Mouse (Mus musculus) liver, embryonic 12.5 days (tissue): ENCODE data around the gene Srgap2. TPM values are rescaled to one million over a fixed set of nuclear protein-coding genes. Genes with fewer than 3 reads are reported as not detected.

Experiments
- ATAC-seq: fragments of 200-750 bp; cut with Nextera tagmentation; 2 replicates; pipeline ENCODE4 v1.8.0; 2017; ENCODE audit warnings: moderate number of reproducible peaks, mild to moderate bottlenecking, moderate library complexity
- H3K27ac ChIP-seq: fragments of 300-500 bp; sonication (generic); 2 replicates; pipeline ENCODE4 v1.5.1; 2016; ENCODE audit warnings: mild to moderate bottlenecking
- H3K27me3 ChIP-seq: fragments of 300-500 bp; sonication (generic); replicated peaks from 2 replicates; pipeline ENCODE4 v1.6.1; 2016; ENCODE audit warnings: mild to moderate bottlenecking, moderate library complexity
- H3K36me3 ChIP-seq: fragments of 300-500 bp; sonication (generic); 2 replicates; pipeline ENCODE4 v1.6.1; 2016; ENCODE audit warnings: mild to moderate bottlenecking, moderate library complexity
- H3K4me1 ChIP-seq: fragments of 300-500 bp; sonication (generic); 2 replicates; pipeline ENCODE4 v1.6.1; 2016
- H3K4me2 ChIP-seq: fragments of 300-500 bp; sonication (generic); 2 replicates; pipeline ENCODE4 v1.6.1; 2016; ENCODE audit warnings: mild to moderate bottlenecking, moderate library complexity
- H3K4me3 ChIP-seq: fragments of 300-500 bp; sonication (generic); 2 replicates; pipeline ENCODE4 v1.5.1; 2016; ENCODE audit warnings: mild to moderate bottlenecking, moderate library complexity
- H3K9ac ChIP-seq: fragments of 300-500 bp; sonication (generic); 2 replicates; pipeline ENCODE4 v1.6.1; 2016; ENCODE audit warnings: mild to moderate bottlenecking, moderate library complexity
- H3K9me3 ChIP-seq: fragments of 300-500 bp; sonication (generic); replicated peaks from 2 replicates; pipeline ENCODE4 v1.6.1; 2016; ENCODE audit warnings: mild to moderate bottlenecking, moderate library complexity
- WGBS: fragments of 180-500 bp; shearing (Covaris S2); methylation state at CpG from one replicate; pipeline ENCODE4 v1.1.7; 2016; ENCODE audit not compliant: insufficient replicate concordance; 5-methylcytosine and 5-hydroxymethylcytosine counted together
- polyA plus RNA-seq: library from polyadenylated mRNA; unstranded; fragments of >200 nt; fragmentation: Nextera tagmentation; extraction: Ambion mirVana; gene quantifications from 2 replicates; pipeline ENCODE4 v1.2.1, GENCODE M21; 2016

The Srgap2 gene
- polyA plus RNA-seq, 1 experiment from 2014 or later, result 5.8 TPM

GRCm38 (mm10) chr1:131310237-131310818 lies 216.8 kb downstream of the Srgap2 start:
- Histone ChIP-seq H3K4me3 (no peak overlapping the region), H3K27me3 (no peaks in the 10 kb centered on the region), H3K9me3 (no peaks in the 10 kb centered on the region), H3K36me3 (peaks cover 30% of the 10 kb centered on the region), H3K9ac (no peak overlapping the region), H3K4me2 (no peak overlapping the region), H3K27ac (no peak overlapping the region), H3K4me1 (no peaks in the 10 kb centered on the region)
- WGBS, result 78% methylated on average over 5 of the region's 5 CpGs
- no peak for ATAC-seq

DNA sequence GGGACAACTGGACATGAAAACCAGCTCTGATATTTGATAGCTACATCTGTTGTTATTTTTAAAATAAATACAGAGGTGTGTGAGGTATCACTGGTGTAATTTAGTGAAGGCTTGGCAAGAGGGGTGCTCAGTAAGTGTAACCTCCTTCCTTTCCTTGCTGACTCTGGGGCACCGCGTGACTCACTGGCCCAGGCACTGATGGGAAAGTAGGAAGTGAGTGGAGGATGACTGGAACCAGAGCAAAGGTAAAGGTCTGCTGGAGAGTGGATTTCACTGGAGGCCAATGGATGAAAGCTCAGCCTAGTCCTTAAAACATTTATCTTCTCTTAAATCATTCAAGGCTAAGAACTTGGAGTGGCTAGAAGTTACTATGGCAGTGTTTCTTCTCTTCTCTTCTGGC lies 226.4 kb downstream of the Srgap2 start:
- Histone ChIP-seq H3K27me3 (no peaks in the 10 kb centered on the region), H3K27ac (no peak overlapping the region), H3K36me3 (peaks cover 40% of the 10 kb centered on the region), H3K4me2 (no peak overlapping the region), H3K4me1 (no peaks in the 10 kb centered on the region), H3K9me3 (no peaks in the 10 kb centered on the region), H3K9ac (no peak overlapping the region), H3K4me3 (no peak overlapping the region)
- WGBS, result 81% methylated on average over 2 of the region's 2 CpGs
- ATAC-seq, result no peak

DNA sequence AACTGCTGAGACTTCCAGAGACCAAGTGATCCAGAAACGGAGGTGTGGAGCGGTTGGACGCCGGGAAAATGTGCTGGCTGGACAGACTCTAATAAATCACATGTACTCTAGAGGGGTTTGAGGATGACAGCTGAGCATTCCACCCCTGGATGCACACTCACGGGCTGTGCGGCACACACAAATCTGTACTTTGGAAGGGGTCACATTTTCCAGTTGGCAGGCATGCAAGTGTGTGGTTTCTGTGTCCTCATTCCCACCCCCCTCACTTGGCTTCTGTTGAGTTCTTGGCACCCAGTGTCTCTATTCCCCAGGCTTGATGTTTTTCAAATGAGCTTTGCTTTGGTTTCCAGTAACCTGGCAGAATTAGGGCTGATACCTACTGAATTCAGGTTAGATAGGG lies 227.4 kb downstream of the Srgap2 start:
- Histone ChIP-seq H3K4me1 (no peaks in the 10 kb centered on the region), H3K4me2 (no peak overlapping the region), H3K4me3 (no peak overlapping the region), H3K27ac (no peak overlapping the region), H3K27me3 (no peaks in the 10 kb centered on the region), H3K9ac (no peak overlapping the region), H3K36me3 (peaks cover 47% of the 10 kb centered on the region), H3K9me3 (no peaks in the 10 kb centered on the region)
- no peak for ATAC-seq
- 78% methylated on average over 6 of the region's 6 CpGs for whole genome bisulfite sequencing

- peaks cover 51% of the 10 kb centered on the region for H3K36me3 ChIP-seq
- no peaks in the 10 kb centered on the region for H3K4me1 ChIP-seq
- no peak overlapping the region for H3K4me2 ChIP-seq
- no peak overlapping the region for H3K27ac ChIP-seq
- no peak for ATAC-seq
- H3K4me3 ChIP-seq, result no peak overlapping the region
- no peaks in the 10 kb centered on the region for H3K9me3 ChIP-seq
- 64% methylated on average over 3 of the region's 3 CpGs for WGBS
- no peaks in the 10 kb centered on the region for H3K27me3 ChIP-seq
- H3K9ac ChIP-seq, result no peak overlapping the region
These were observed 227.9 kb downstream of the Srgap2 start for GRCm38 (mm10) chr1:131299240-131299639.

DNA sequence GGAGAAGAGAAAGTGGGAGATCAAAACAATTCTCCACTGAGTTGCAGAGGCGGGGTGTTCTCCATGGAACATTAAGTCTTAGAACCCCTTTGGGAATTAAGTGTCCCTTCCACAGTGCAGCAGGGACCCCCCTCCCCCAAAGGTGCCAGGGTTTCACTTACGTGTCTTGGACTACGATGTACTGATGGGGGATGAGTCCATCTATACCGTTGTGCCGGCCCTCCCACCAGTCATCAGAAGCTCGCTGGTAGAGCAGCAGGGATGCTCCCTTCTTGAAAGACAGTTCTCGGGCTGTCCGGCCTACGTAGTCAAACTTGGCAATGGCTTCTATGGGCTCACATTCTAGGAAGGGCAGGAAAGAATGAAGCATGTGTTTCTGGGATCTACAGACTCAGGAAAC lies 229.0 kb downstream of the Srgap2 start:
- no peaks in the 10 kb centered on the region for H3K4me1 ChIP-seq
- no peaks in the 10 kb centered on the region for H3K27me3 ChIP-seq
- H3K9me3 ChIP-seq, result no peaks in the 10 kb centered on the region
- 87% methylated on average over 9 of the region's 9 CpGs for WGBS
- peaks cover 56% of the 10 kb centered on the region for H3K36me3 ChIP-seq
- H3K4me3 ChIP-seq, result no peak overlapping the region
- H3K27ac ChIP-seq, result no peak overlapping the region
- no peak overlapping the region for H3K9ac ChIP-seq
- H3K4me2 ChIP-seq, result no peak overlapping the region
- ATAC-seq, result no peak

DNA sequence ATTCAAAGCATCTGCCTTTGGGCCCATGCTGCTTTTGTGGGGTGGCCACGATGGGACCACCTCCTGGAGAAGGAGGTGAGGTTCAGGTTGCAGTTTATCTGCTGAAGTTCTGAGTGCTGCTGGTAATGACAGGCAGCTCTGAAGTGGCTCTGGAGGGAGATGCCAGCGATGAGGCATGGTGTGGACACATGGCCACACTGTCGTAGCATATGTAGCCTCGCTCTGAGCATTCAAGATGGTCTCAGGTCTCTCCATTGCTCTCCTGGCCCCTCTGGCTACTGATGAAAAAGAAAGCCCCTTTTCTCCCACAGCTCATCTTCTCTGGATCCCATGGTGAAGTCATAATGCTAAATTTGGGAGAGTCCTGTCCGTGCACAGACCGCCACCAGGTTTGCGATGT lies 230.4 kb downstream of the Srgap2 start:
- H3K9ac ChIP-seq, result no peak overlapping the region
- no peak overlapping the region for H3K4me2 ChIP-seq
- no peak for ATAC-seq
- no peak overlapping the region for H3K27ac ChIP-seq
- H3K9me3 ChIP-seq, result no peaks in the 10 kb centered on the region
- no peaks in the 10 kb centered on the region for H3K4me1 ChIP-seq
- 88% methylated on average over 7 of the region's 7 CpGs for WGBS
- peaks cover 69% of the 10 kb centered on the region for H3K36me3 ChIP-seq
- H3K27me3 ChIP-seq, result no peaks in the 10 kb centered on the region
- no peak overlapping the region for H3K4me3 ChIP-seq

GRCm38 (mm10) chr1:131295200-131295599 lies 232.0 kb downstream of the Srgap2 start:
- Histone ChIP-seq H3K27ac (no peak overlapping the region), H3K27me3 (no peaks in the 10 kb centered on the region), H3K9me3 (no peaks in the 10 kb centered on the region), H3K36me3 (peaks cover 68% of the 10 kb centered on the region), H3K4me1 (no peaks in the 10 kb centered on the region), H3K4me2 (no peak overlapping the region), H3K9ac (no peak overlapping the region), H3K4me3 (no peak overlapping the region)
- WGBS, result 82% methylated on average over 8 of the region's 8 CpGs
- ATAC-seq, result no peak

DNA sequence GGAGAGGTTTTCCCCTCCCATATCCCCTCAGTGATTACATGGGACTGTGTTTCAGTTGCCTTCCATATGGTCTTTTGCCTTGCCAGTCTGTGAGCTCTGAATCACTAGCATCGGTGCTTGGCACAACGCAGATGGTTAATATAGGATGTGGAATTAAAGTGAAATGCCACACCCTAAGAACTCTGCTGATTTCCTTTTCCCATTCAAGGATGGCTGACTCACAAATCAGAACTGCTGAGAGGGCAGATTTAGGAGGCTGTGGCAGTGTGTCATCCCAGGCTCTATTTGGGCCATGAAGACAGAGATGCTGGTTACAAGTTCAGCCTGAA lies 233.3 kb downstream of the Srgap2 start:
- no peak overlapping the region for H3K9ac ChIP-seq
- H3K27ac ChIP-seq, result no peak overlapping the region
- no peak overlapping the region for H3K4me3 ChIP-seq
- H3K27me3 ChIP-seq, result no peaks in the 10 kb centered on the region
- H3K4me1 ChIP-seq, result no peaks in the 10 kb centered on the region
- no peaks in the 10 kb centered on the region for H3K9me3 ChIP-seq
- H3K4me2 ChIP-seq, result no peak overlapping the region
- WGBS, result 86% methylated on average over 2 of the region's 2 CpGs
- H3K36me3 ChIP-seq, result peaks cover 62% of the 10 kb centered on the region
- no peak for ATAC-seq

- Histone ChIP-seq H3K4me3 (no peak overlapping the region), H3K4me1 (no peaks in the 10 kb centered on the region), H3K9me3 (no peaks in the 10 kb centered on the region), H3K9ac (no peak overlapping the region), H3K36me3 (peaks cover 61% of the 10 kb centered on the region), H3K27me3 (no peaks in the 10 kb centered on the region), H3K4me2 (no peak overlapping the region), H3K27ac (no peak overlapping the region)
- ATAC-seq, result no peak
- 73% methylated on average over 4 of the region's 4 CpGs for WGBS
These were observed 233.8 kb downstream of the Srgap2 start for GRCm38 (mm10) chr1:131293221-131293921.

DNA sequence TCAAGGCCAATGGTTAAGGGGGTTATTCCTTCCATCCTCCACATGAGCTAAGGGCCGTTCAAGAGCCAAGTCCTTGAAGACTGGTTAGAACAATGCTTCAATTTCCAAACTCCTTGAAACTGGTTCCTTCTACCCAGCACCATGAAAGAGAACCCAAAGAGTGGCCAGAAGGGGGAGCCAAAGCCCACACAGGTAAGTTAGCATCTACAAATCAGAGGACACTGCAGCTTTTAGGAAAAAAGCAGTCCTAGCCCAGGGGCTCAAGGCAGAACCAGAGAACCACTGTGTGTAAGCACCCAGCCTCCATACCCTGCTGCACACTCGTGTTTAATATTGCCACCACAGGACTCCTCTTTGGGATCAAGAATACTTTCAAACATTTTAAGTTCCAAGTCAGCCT lies 236.5 kb downstream of the Srgap2 start:
- Histone ChIP-seq H3K27me3 (no peaks in the 10 kb centered on the region), H3K4me3 (no peak overlapping the region), H3K4me2 (no peak overlapping the region), H3K9ac (no peak overlapping the region), H3K27ac (no peak overlapping the region), H3K36me3 (peaks cover 37% of the 10 kb centered on the region), H3K9me3 (no peaks in the 10 kb centered on the region), H3K4me1 (no peaks in the 10 kb centered on the region)
- peak; percentile 18; the same call in 1 of the 2 replicates for ATAC-seq
- WGBS, result 31% methylated on average over 2 of the region's 2 CpGs

GRCm38 (mm10) chr1:131288938-131289337 lies 238.2 kb downstream of the Srgap2 start:
- ATAC-seq, result no peak
- H3K4me1 ChIP-seq, result no peaks in the 10 kb centered on the region

DNA sequence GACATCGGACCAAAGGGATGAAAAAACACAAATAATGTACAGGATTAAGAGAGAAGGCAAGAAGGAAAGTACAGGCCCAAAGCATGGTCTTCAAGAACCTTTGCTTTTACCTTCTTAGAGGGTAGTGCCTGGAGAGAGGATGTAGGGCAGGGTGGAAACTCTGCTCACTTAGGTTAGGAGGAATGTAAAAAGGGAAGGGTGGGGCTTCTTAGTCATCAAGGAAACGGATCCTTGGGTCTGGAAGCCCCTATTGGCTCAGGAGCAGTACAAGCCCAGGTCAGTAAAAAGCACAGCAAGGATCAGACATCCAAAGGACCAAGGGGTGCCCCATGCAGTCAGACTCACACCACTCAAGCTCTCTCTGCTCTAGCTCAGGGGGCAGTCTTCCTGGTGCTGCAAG lies 239.9 kb downstream of the Srgap2 start:
- 67% methylated on average over 2 of the region's 2 CpGs for WGBS
- no peak for ATAC-seq

More at GRCm38 (mm10) chr1:131288938-131289337, 238.2 kb downstream of the Srgap2 start:
- H3K36me3 ChIP-seq, result peaks cover 24% of the 10 kb centered on the region
- H3K4me3 ChIP-seq, result no peak overlapping the region
- no peaks in the 10 kb centered on the region for H3K9me3 ChIP-seq
- H3K9ac ChIP-seq, result no peak overlapping the region
- no peaks in the 10 kb centered on the region for H3K27me3 ChIP-seq
- no peak overlapping the region for H3K4me2 ChIP-seq
- WGBS, result 77% methylated on average over 6 of the region's 6 CpGs
- no peak overlapping the region for H3K27ac ChIP-seq

DNA sequence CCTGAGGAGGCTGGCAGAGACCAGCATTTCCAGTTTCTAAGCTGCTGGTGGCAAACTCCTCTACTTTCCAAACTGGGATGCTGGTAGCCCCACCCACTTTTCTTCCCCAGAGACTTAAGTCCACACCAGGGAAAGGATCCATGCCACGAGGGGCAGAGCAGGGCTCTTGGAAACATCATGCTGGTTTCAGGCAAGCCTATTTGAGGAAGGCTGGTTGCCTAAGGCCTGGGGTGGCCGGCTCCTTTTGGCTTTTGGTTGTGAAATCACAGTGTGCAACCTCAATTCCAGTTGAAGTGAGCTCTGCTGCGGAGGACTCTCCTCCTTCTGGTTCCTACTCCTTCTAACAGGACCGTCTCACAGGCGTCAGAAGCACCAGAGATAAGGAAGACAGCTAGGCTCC lies 240.3 kb downstream of the Srgap2 start:
- H3K4me3 ChIP-seq, result no peak overlapping the region
- H3K36me3 ChIP-seq, result peaks cover 8% of the 10 kb centered on the region
- H3K9ac ChIP-seq, result no peak overlapping the region
- no peak overlapping the region for H3K4me2 ChIP-seq
- H3K4me1 ChIP-seq, result no peaks in the 10 kb centered on the region
- no peaks in the 10 kb centered on the region for H3K27me3 ChIP-seq
- H3K9me3 ChIP-seq, result no peaks in the 10 kb centered on the region
- no peak overlapping the region for H3K27ac ChIP-seq
- 49% methylated on average over 5 of the region's 5 CpGs for WGBS
- no peak for ATAC-seq

More for the DNA sequence above, 239.9 kb downstream of the Srgap2 start:
- no peak overlapping the region for H3K4me3 ChIP-seq
- H3K9ac ChIP-seq, result no peak overlapping the region
- no peaks in the 10 kb centered on the region for H3K9me3 ChIP-seq
- peaks cover 12% of the 10 kb centered on the region for H3K36me3 ChIP-seq
- H3K27ac ChIP-seq, result no peak overlapping the region
- no peaks in the 10 kb centered on the region for H3K27me3 ChIP-seq
- no peaks in the 10 kb centered on the region for H3K4me1 ChIP-seq
- no peak overlapping the region for H3K4me2 ChIP-seq
